Mouse (Mus musculus) layer of hippocampus, adult 8-10 months (tissue): ENCODE measurements around the gene Cd52. TPM values are rescaled to one million over a fixed set of nuclear protein-coding genes. Genes with fewer than 3 reads are reported as not detected.

Source experiments
- DNase-seq, 2 experiments: peaks; one replicate each; pipeline ENCODE4 v3.0.0; 2022; ENCODE audit warnings: low spot score in 2 of 2
- total RNA-seq, 4 experiments: library from RNA; stranded (reverse); gene quantifications; 2 replicates each; pipeline ENCODE4 v1.2.4; 2022

The Cd52 gene
- total RNA-seq, 4 experiments from 2014 or later = 1.2 to 52.4 (median 18.2) TPM

GRCm38 (mm10) chr4:134058166-134058715, 36.6 kb downstream of the Cd52 start:
- DNase-seq = no peak

- no peak for DNase-seq
Observed at GRCm38 (mm10) chr4:134053538-134053937, 41.3 kb downstream of the Cd52 start, which contains the start of gene Zfp683. Gene Zfp683, plus strand, starts transcription at chr4:134053838.

- no peak for DNase-seq
Observed at GRCm38 (mm10) chr4:134052560-134052959, 42.3 kb downstream of the Cd52 start.

GRCm38 (mm10) chr4:134051912-134052311, 43.0 kb downstream of the Cd52 start:
- no peak for DNase-seq

GRCm38 (mm10) chr4:134047648-134048047, 47.2 kb downstream of the Cd52 start:
- DNase-seq = no peak

GRCm38 (mm10) chr4:134043041-134043440, 51.8 kb downstream of the Cd52 start:
- DNase-seq = no peak

- no peak for DNase-seq
Observed at GRCm38 (mm10) chr4:134041317-134042123, 53.4 kb downstream of the Cd52 start.

GRCm38 (mm10) chr4:134035953-134036352, 58.9 kb downstream of the Cd52 start:
- peak; percentile 75 to 89 for DNase-seq

Other genes starting within 250 kb of the Cd52 start
- gene Rps6ka1, start 207.3 kb downstream of the Cd52 start, total RNA-seq = 10 to 100 TPM; 12.6 to 27.6 (median 19.4) TPM
- gene Hmgn2, start 126.4 kb downstream of the Cd52 start, total RNA-seq = 100 to 1,000 TPM in 3 of 4 experiments, 10 to 100 TPM in 1; 90.0 to 132 (median 110) TPM
- gene Dhdds, start 94.2 kb downstream of the Cd52 start, total RNA-seq = 10 to 100 TPM; 63.0 to 67.7 (median 66.5) TPM
- not detected for gene Lin28a, start 76.2 kb downstream of the Cd52 start, total RNA-seq
- not detected for gene Zfp683, start 41.2 kb downstream of the Cd52 start, total RNA-seq
- 1 to 10 TPM in 3 of 4 experiments, under 1 TPM in 1; 0.54 to 6.4 (median 3.7) TPM for gene Crybg2, start 34.3 kb downstream of the Cd52 start, total RNA-seq
- gene Ubxn11, start 7.5 kb upstream of the Cd52 start, total RNA-seq = 10 to 100 TPM; 34.7 to 39.5 (median 35.6) TPM
- 100 to 1,000 TPM; 185 to 289 (median 252) TPM for gene Sh3bgrl3, start 33.7 kb upstream of the Cd52 start, total RNA-seq
- 10 to 100 TPM; 16.6 to 19.8 (median 18.6) TPM for gene Cep85, start 92.0 kb upstream of the Cd52 start, total RNA-seq
- gene Gm7534, start 107.9 kb upstream of the Cd52 start, total RNA-seq = not detected
- under 1 TPM in 1 of 4 experiments, not detected in 3; 0.31 TPM for gene Catsper4, start 132.3 kb upstream of the Cd52 start, total RNA-seq
- gene Cnksr1, start 143.3 kb upstream of the Cd52 start, total RNA-seq = under 1 TPM; 0.51 to 0.89 (median 0.79) TPM
- gene E130218I03Rik, start 148.6 kb upstream of the Cd52 start, total RNA-seq = not detected
- 10 to 100 TPM in 3 of 4 experiments, 1 to 10 TPM in 1; 9.7 to 11.6 (median 11.2) TPM for gene Zfp593, start 150.5 kb upstream of the Cd52 start, total RNA-seq
- gene Gm30191, start 151.9 kb upstream of the Cd52 start, total RNA-seq = not detected
- 1 to 10 TPM; 3.3 to 4.8 (median 3.5) TPM for gene Grrp1, start 159.0 kb upstream of the Cd52 start, total RNA-seq
- gene Pdik1l, start 192.8 kb upstream of the Cd52 start, total RNA-seq = 10 to 100 TPM; 14.1 to 20.7 (median 18.6) TPM
- gene Trim63, start 220.0 kb upstream of the Cd52 start, total RNA-seq = not detected
- under 1 TPM in 1 of 4 experiments, not detected in 3; 0.49 TPM for gene Slc30a2, start 248.1 kb upstream of the Cd52 start, total RNA-seq